Mouse (Mus musculus): ENCODE data around the gene Exph5. TPM values are rescaled to one million over a fixed set of nuclear protein-coding genes. Genes with fewer than 3 reads are reported as not detected.

Gene Exph5
- total RNA-seq (2021): under 1 TPM; 0.07 to 0.13 TPM
- long read RNA-seq, experiment 1: 0 reads
- long read RNA-seq, experiment 2: 0 reads

DNA sequence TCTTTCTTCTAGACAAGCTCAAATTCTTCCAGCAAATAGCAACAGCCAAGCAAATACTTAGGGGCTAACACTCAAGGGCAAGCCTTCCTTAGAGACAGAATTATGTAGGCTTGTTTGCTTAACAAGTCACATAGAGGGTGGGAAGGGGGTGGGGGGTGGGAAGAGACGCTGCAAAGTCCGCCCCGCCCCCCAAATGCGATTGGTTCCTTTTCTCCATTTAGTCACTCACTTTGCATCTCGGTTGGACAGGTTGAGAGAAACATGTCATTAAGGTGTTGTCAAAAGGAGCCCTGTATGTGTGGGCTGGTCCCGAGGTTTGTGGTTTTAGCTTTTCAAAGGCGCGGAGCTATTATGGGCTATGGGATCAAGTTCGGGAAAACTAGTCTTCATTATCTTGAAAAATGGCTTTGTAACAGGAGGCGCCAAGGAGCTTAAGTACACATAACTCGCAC is at the start of gene Exph5:
TSS of gene Exph5 (plus strand) at position 402 of the 452 bp plus-strand sequence.
- DNase-seq: peak; percentile 7 to 26

DNA sequence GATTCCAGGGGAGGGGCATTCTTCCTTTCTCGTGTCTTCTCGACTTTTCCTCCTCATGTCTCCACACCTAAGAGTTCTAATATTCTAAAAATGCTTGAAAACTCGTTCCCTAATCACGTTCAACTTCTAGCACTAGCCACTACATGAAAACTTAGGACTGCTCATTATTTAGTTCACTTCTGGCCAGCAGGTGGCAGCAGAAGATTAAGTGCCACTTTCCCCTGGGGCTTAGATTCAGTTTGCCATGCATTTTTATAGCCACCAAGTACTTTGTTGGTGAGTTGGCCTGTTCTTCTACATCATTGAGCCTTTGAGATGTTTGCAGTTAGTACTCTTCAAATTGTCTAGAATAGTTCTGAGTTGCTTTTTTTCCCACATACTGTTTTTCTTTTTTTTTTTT is 47.1 kb upstream of the Exph5 start:
- peak; percentile 71 to 84 for DNase-seq

DNA sequence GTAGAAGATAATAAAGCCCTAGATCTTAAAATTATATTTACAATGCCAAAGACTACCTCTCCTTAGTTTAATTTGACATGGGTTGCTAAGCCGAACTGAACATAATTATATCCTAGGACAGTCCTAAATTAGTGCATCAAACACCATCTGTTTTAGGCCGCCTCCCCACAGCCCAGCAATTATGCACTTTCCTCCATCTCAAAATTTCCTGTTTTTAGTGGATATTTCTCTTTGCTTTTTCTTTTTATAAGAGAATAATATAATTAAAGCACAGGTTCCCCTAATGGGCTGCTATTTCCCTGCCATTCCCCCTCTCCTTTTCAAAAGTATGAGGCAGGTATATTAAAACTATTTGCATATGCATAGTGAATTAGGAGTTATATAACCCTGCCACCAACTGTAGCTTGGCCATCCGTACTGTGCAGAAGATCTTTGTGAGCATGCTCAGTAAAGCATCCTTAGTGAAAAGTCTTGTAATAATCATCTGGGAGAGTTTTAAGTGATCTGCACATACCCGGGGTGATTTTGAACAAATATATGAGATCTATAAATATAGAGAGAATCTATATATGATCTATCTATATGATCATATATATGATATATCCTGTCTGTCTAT is 44.7 kb upstream of the Exph5 start:
- DNase-seq: no peak

DNA sequence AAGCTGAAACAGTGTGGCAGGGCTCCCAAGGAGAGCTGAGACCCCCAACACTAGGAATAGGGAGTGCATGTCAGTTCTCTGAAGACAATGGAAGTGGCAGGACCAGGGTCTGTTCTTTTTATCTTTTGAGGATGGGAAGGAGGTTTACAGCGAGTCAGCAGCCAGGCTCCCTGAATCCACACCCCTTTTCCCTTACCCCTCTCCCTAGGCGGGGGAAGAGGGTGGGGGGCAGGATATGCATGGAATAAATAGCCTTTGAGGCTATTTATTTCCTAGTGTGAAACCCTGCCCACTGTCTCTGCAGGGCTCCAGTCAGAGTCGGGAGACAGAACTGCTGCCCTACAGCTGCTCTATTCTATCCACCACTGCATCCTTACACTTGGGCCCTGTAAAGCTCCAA is 43.7 kb upstream of the Exph5 start:
- DNase-seq: no peak

- DNase-seq: no peak
Observed at GRCm38 (mm10) chr9:53258199-53258598, 43.3 kb upstream of the Exph5 start.

DNA sequence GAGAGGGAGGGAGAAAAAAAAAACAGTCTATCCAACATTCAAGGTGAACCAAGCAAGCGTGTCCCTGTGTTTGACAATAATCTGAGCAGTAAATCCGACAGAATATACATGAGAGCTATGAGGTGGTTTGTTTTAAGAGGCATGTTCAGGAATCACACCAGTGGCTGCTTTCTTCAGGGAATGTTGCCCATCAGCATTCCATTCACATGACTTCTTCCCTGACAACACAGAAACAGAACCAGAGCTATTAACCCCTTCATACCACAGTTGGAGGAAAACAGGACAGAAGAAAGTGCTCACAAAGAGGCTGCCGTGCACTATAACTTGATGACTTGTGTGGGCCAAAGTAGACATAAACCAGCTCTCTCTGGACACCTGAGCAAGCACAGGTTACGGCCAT is 37.1 kb upstream of the Exph5 start:
- no peak for DNase-seq

GRCm38 (mm10) chr9:53265589-53265988 is 35.9 kb upstream of the Exph5 start:
- no peak for DNase-seq

GRCm38 (mm10) chr9:53268036-53268435 is 33.4 kb upstream of the Exph5 start:
- DNase-seq: no peak

DNA sequence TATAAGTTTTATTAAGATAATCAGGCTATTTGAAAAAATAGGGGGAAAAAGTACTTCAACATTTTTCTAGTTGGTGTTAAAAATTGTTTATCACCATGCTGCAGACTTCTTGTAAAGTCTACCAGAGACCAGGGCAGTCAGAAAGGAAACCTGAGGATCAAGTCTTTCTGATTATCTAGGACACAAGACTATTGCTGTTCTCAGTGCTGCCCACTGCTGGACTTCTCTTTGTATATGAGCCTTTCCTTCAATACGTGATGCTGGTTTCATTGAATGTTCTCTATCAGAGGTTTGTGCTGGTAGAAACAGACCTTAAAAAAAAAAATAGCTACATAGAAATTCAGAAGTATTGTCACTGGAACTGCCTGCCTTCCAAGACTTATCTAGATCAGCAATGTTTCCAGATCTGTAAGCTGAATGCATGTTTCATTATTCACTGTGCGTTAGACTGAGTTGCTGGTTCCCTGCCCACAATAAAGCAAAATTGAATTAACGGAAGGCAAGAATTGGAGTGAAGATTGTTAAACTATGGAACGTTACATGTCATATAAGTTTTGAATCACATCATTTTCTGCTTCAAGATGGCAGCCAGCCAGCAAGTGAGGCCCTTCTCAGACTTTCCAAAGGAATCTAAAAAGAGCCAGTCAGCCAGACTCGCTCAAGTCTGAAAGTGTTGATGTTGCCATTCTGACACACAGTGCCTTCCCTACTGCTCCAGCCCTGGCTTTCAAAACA is 32.6 kb upstream of the Exph5 start:
- DNase-seq: peak; percentile 3 to 20

GRCm38 (mm10) chr9:53269466-53269755 is 32.1 kb upstream of the Exph5 start:
- DNase-seq: no peak

DNA sequence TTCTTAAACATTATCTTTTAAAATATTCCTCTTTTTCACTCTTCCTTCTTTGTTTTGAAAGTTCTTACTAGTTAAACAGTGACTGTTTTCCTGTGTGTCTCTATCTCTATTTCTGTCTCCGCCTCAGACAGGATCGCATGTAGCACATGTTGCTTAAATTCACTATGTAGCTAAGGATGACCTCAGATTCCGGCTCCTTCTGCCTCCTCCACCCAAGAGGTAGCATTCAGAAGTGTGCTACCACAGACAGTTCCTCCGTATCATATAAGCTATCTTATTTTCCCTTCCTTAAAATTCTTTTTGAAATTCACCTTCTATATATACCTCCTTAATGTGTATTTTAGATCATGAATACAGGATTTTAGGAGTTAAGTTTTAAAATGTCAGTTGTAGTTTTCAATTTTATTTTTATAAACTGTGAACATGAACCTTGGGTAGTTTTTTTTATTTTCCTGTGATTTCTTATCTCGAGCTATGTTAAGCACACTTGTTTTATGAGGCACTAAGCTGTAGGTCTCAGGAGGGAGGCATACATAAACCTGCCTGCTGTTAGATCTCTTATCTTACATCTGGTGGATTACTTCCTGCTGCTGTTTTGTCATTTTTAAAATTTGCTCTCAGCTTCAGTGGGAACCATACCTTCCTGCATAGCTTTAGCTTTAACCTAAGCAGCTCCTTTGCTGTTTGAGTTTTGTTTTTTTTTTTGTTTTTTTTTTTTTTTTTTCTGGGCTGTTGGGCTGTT is 30.0 kb upstream of the Exph5 start:
- no peak for DNase-seq

GRCm38 (mm10) chr9:53272207-53272606 is 29.3 kb upstream of the Exph5 start:
- no peak for DNase-seq

DNA sequence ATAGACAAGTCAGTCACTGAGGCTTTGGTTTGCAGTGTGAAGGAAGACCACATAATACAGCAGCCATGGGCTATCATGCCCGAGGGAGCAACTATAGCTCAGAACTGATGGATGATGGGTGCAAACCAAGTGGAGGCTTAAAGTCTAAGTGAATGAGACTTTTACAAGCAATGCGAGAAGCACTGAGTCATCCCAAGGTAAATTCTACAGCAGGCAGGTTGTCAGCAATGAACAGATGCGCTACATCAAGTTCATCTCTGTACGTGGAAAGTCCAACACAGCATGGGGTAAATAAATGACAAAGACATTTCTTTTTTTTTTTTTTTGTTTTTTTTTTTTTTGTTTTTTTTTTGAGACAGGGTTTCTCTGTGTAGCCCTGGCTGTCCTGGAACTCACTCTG is 28.8 kb upstream of the Exph5 start:
- no peak for DNase-seq

- no peak for DNase-seq
Observed at GRCm38 (mm10) chr9:53276381-53276780, 25.1 kb upstream of the Exph5 start.

DNA sequence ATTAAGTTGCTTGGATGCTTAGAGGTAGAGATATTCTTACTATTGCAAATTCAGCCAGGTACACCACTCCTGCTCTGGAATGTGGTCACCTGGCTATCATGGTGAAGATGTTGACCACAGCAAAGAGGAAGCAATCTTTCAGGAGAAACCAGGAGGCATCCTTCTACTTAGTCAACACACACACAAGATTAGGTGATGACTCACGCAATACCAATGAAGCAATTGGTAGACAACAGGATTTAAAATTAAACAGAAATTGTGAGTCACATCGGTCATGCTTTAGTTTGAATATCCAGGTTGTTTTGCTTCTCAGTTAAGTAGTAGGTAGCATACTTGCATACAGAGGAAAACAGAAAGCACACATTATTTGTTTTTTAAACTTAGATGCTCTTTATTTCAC is 22.5 kb upstream of the Exph5 start:
- DNase-seq: no peak

- DNase-seq: no peak
Observed at GRCm38 (mm10) chr9:53286793-53287192, 14.7 kb upstream of the Exph5 start.

GRCm38 (mm10) chr9:53290006-53290405 is 11.5 kb upstream of the Exph5 start:
- DNase-seq: no peak

- DNase-seq: no peak
Observed at GRCm38 (mm10) chr9:53292833-53293232, 8.6 kb upstream of the Exph5 start.

- no peak for DNase-seq
Observed at GRCm38 (mm10) chr9:53301801-53302311, 386 bp downstream of the Exph5 start.

- no peak for DNase-seq
Observed at GRCm38 (mm10) chr9:53302415-53302814, 945 bp downstream of the Exph5 start.

DNA sequence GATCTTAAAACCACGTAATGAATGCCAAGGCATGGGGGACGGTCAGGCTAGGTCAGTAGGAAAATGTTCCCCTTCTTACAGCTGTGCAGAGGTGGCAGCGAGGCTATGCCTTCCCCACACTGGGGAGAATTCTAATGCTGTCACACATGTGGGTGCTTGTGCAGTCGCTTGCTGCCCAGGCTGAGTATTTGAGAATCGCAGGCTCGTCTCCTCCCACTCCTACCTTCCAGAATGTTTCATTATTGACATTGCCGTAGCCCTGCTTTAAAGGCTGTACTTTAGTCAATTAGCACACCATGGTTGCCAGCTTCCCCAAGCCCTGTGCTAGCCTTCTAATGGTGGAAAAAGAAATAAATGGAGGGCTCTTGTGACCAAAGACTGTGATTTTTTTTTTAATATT is 6.4 kb downstream of the Exph5 start:
- DNase-seq: no peak

DNA sequence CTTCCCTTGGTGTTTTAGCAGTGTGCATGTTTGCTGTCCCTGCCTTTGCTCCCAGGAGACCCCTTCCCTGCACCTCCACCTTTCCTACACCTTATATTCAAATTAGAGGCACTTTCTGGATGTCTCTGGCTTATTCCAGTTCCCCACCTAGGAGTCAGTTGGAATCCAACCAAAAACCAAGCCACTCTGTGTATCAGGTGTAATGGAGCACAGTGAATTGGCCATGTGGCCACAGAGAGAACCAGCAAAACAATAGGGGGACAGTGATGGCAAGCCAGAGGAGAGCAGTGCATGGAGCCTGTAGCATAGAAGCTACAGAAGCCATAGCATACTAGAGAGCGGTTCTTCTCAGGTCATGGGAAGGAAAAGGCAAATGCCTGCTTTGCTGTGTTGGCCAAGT is 11.5 kb downstream of the Exph5 start:
- DNase-seq: no peak
